Mouse (Mus musculus) liver, postnatal 0 days (tissue): ENCODE data around the gene Fam196b. TPM values are rescaled to one million over a fixed set of nuclear protein-coding genes. Genes with fewer than 3 reads are reported as not detected.

Experiments
- ATAC-seq: fragments of 200-750 bp; cut with Nextera tagmentation; 2 replicates; pipeline ENCODE4 v1.8.0; 2017; ENCODE audit warnings: mild to moderate bottlenecking, moderate library complexity
- DNase-seq: peaks from one replicate; pipeline ENCODE4 v3.0.0-alpha.2; 2016
- H3K27ac ChIP-seq: fragments of 300-500 bp; sonication (generic); 2 replicates; pipeline ENCODE4 v1.5.1; 2014; ENCODE audit warnings: antibody characterized with exemption, moderate library complexity, mild to moderate bottlenecking, low read depth
- H3K27me3 ChIP-seq: fragments of 300-500 bp; sonication (generic); 2 replicates; pipeline ENCODE4 v1.6.1; 2014; ENCODE audit warnings: low read length, control low read depth, mixed read lengths; ENCODE audit not compliant: insufficient read depth
- H3K36me3 ChIP-seq: fragments of 300-500 bp; sonication (generic); replicated peaks from 2 replicates; pipeline ENCODE4 v1.6.1; 2014; ENCODE audit warnings: mild to moderate bottlenecking, control low read depth, low read length, moderate library complexity, mixed read lengths; ENCODE audit not compliant: insufficient read depth
- H3K4me1 ChIP-seq: fragments of 300-500 bp; sonication (generic); 2 replicates; pipeline ENCODE4 v1.6.1; 2014; ENCODE audit warnings: antibody characterized with exemption, mild to moderate bottlenecking, control low read depth; ENCODE audit not compliant: insufficient read depth
- H3K4me2 ChIP-seq: fragments of 300-500 bp; sonication (generic); 2 replicates; pipeline ENCODE4 v1.6.1; 2014; ENCODE audit warnings: low read depth, mild to moderate bottlenecking, low read length, moderate library complexity, mixed read lengths
- H3K4me3 ChIP-seq: fragments of 300-500 bp; sonication (generic); 2 replicates; pipeline ENCODE4 v1.5.1; 2014; ENCODE audit warnings: low read depth, low read length
- H3K9ac ChIP-seq: fragments of 300-500 bp; sonication (generic); replicated peaks from 2 replicates; pipeline ENCODE4 v1.6.1; 2014; ENCODE audit warnings: mild to moderate bottlenecking, moderate library complexity
- H3K9me3 ChIP-seq: fragments of 300-500 bp; sonication (generic); 2 replicates; pipeline ENCODE4 v1.6.1; 2016; ENCODE audit warnings: mild to moderate bottlenecking, control low read depth, low read length, mixed read lengths
- CTCF ChIP-seq: sonication (generic); IDR thresholded peaks from 2 replicates; pipeline ENCODE4 v1.5.1; 2016; ENCODE audit warnings: antibody characterized with exemption, low read depth
- EP300 ChIP-seq: IDR thresholded peaks from 2 replicates; pipeline ENCODE4 v1.6.1; 2016; ENCODE audit warnings: antibody characterized with exemption, low read depth, mild to moderate bottlenecking
- WGBS: fragments of 180-500 bp; shearing (Covaris S2); extraction: QIAGEN DNeasy Blood & Tissue Kit; methylation state at CpG from one replicate; pipeline ENCODE4 v1.1.7; 2014; ENCODE audit not compliant: insufficient replicate concordance; 5-methylcytosine and 5-hydroxymethylcytosine counted together
- polyA plus RNA-seq: library from polyadenylated mRNA; unstranded; fragments of >200 nt; fragmentation: Nextera tagmentation; extraction: Ambion mirVana; gene quantifications from 2 replicates; pipeline ENCODE4 v1.2.1, GENCODE M21; 2015

Fam196b gene
- polyA plus RNA-seq, 1 experiment from 2014 or later: 0.11 TPM

- no peaks in the 10 kb centered on the region for H3K4me1 ChIP-seq
- H3K4me3 ChIP-seq: no peak overlapping the region
- H3K27me3 ChIP-seq: no peaks in the 10 kb centered on the region
- ATAC-seq: no peak
- DNase-seq: no peak
- TF ChIP-seq EP300 (no peak), CTCF (no peak)
- no peak overlapping the region for H3K9ac ChIP-seq
- H3K36me3 ChIP-seq: no peaks in the 10 kb centered on the region
- H3K27ac ChIP-seq: no peak overlapping the region
- H3K9me3 ChIP-seq: no peaks in the 10 kb centered on the region
- no peak overlapping the region for H3K4me2 ChIP-seq
- 70% methylated on average over 3 of the region's 3 CpGs for WGBS
Measured at GRCm38 (mm10) chr11:34468571-34468970, 153.9 kb downstream of the Fam196b start.

GRCm38 (mm10) chr11:34469792-34470191, 155.2 kb downstream of the Fam196b start:
- ATAC-seq (no peak), DNase-seq (no peak)
- Histone ChIP-seq H3K36me3 (no peaks in the 10 kb centered on the region), H3K9me3 (no peaks in the 10 kb centered on the region), H3K27me3 (no peaks in the 10 kb centered on the region), H3K4me3 (no peak overlapping the region), H3K27ac (no peak overlapping the region), H3K9ac (no peak overlapping the region), H3K4me2 (no peak overlapping the region), H3K4me1 (no peaks in the 10 kb centered on the region)
- TF ChIP-seq CTCF (no peak), EP300 (no peak)
- 52% methylated on average over 2 of the region's 2 CpGs for WGBS

Other genes with a start within 250 kb of the Fam196b start
- gene 4930469K13Rik, start 216.3 kb upstream of the Fam196b start, polyA plus RNA-seq: not detected in 2 replicates
- gene Foxi1, start 106.7 kb upstream of the Fam196b start, polyA plus RNA-seq: not detected in 2 replicates